Mouse (Mus musculus) ES-Bruce4 (cell line): ENCODE data around the gene Galm.

Experiments used
- CTCF ChIP-seq: IDR thresholded peaks from one replicate; pipeline ENCODE4 v1.8.1; 2011; ENCODE audit warnings: low read depth, low read length
- POLR2A ChIP-seq: IDR thresholded peaks from one replicate; pipeline ENCODE4 v1.8.1; 2011; ENCODE audit warnings: low read length; ENCODE audit not compliant: insufficient read depth

DNA sequence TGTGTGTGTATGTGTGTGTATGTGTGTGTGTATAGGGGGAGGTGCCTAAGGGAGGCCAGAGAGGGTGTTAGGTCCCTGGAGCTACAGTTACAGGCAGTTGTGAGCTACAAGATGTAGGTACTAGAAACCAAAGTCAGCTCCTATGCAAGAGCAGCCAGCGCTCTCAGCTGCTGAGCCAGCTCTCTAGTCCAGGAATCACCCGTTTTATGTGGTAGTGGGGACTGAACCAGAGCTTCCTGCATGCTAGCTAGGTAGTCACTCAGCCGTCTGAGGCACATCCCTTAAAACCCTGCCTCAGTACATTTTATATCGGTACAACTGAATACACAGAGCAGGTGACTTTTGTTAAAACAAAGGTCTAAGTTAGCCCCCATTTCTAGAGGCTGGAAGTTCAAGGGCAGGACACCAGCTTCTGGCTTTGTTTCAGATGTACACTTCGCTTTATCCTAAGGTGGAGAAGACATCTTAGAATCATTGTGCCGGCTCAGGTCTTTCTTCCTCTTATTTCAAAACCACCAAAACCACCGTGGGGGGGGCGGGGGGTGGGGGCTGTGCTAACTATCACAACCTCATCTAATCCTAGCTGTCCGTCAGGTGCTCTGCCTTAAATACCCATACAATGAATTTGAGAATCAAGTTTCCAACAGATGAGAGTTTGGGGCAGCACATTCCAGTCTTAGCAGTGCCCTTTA is 12.6 kb downstream of the Galm start:
- TF ChIP-seq CTCF (no peak), POLR2A (no peak)
